Comparison of ENCODE assay signal across 20 mouse cellular contexts in the genomic region with DNA sequence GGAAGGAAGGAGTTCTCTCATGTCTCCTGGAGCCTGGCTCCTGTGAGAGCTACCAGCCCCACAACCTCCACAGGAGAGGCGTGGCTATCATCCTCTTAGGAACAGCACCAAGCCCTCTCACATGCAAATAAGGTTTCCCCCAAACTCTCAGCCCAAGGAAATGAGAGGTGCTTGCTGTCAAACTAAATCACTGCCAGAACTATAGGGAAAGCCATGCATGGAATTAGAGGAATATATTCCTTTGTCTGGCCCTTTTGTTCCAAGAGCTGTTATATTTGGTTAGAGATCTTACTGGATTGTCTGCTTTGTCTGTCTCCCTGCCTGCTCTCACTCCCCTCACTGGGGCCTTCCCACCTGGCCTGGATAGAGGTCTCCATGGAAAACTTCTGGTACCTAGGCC.
"Had no signal": no experiment of that assay in that cellular context is flagged by ENCODE, and none has a peak within 500 bp of the region (broad histone marks: within the 10 kb centered on the region; RNA-seq: fewer than 3 reads in every experiment).

No protein-coding gene starts in this region.

- H3K4me1 ChIP-seq: limb, embryonic 10.5 days; limb, embryonic 13.5 days; liver, embryonic 12.5 days; liver, embryonic 15.5 days; lung, embryonic 15.5 days; megakaryocyte, embryonic 14.5 days; midbrain, embryonic 13.5 days had no signal

- H3K36me3 ChIP-seq: limb, embryonic 10.5 days; limb, embryonic 13.5 days; liver, embryonic 12.5 days; liver, embryonic 15.5 days; lung, embryonic 15.5 days; midbrain, embryonic 13.5 days had no signal

- H3K27ac ChIP-seq: layer of hippocampus, adult 2 months; limb, embryonic 10.5 days; limb, embryonic 13.5 days; liver, embryonic 12.5 days; liver, embryonic 15.5 days; lung, embryonic 15.5 days; midbrain, embryonic 13.5 days; stomach, postnatal 0 days had no signal

- H3K27me3 ChIP-seq: limb, embryonic 13.5 days; liver, embryonic 12.5 days; liver, embryonic 15.5 days; lung, embryonic 15.5 days; megakaryocyte, embryonic 14.5 days; midbrain, embryonic 13.5 days had no signal

- DNase-seq: kidney, adult 9 months; kidney, postnatal 25 days; layer of hippocampus, adult 9-11 months; liver; lung, adult 18-20 months; lung, postnatal 10 days; lung, postnatal 36 days; thymus, adult 2 months; thymus, postnatal 14 days; thymus, postnatal 4 days had no signal

- H3K9me3 ChIP-seq: limb, embryonic 10.5 days; limb, embryonic 13.5 days; liver, embryonic 12.5 days; liver, embryonic 15.5 days; lung, embryonic 15.5 days; megakaryocyte, embryonic 14.5 days; midbrain, embryonic 13.5 days had no signal

- H3K4me3 ChIP-seq: layer of hippocampus, adult 2 months; limb, embryonic 10.5 days; limb, embryonic 13.5 days; liver, embryonic 12.5 days; liver, embryonic 15.5 days; lung, embryonic 15.5 days; megakaryocyte, embryonic 14.5 days; midbrain, embryonic 13.5 days; myocyte had no signal
